Mouse (Mus musculus) MEL-GATA-1-ER (cell line): Measurements from ENCODE around the gene Hnrnpf.

ENCODE experiments used
- DNase-seq: peaks from one replicate; pipeline ENCODE4 v3.0.0-alpha.2; 2012; ENCODE audit warnings: low read depth; ENCODE audit errors: extremely low read depth

The Hnrnpf gene

GRCm38 (mm10) chr6:117920659-117921640, 20.8 kb downstream of the Hnrnpf start:
- DNase-seq: no peak

- DNase-seq: no peak
These were observed 21.9 kb downstream of the Hnrnpf start for GRCm38 (mm10) chr6:117922041-117922440.

- no peak for DNase-seq
These were observed 26.9 kb downstream of the Hnrnpf start for GRCm38 (mm10) chr6:117926871-117927491.

- no peak for DNase-seq
These were observed 27.8 kb downstream of the Hnrnpf start for GRCm38 (mm10) chr6:117927955-117928354.

- no peak for DNase-seq
These were observed 28.6 kb downstream of the Hnrnpf start for GRCm38 (mm10) chr6:117928746-117929145.

- no peak for DNase-seq
These were observed 30.0 kb downstream of the Hnrnpf start for GRCm38 (mm10) chr6:117929945-117930655.

- DNase-seq: no peak
These were observed 32.4 kb downstream of the Hnrnpf start for GRCm38 (mm10) chr6:117932325-117933051.

- DNase-seq: no peak
These were observed 34.2 kb downstream of the Hnrnpf start for GRCm38 (mm10) chr6:117934301-117934700.

GRCm38 (mm10) chr6:117935681-117936612, 35.8 kb downstream of the Hnrnpf start:
- no peak for DNase-seq

- no peak for DNase-seq
These were observed 37.3 kb downstream of the Hnrnpf start, which contains the start of gene Fxyd4 for GRCm38 (mm10) chr6:117937222-117937932. Gene Fxyd4, minus strand, starts transcription at chr6:117937692.

GRCm38 (mm10) chr6:117938951-117939350, 38.8 kb downstream of the Hnrnpf start:
- no peak for DNase-seq

- no peak for DNase-seq
These were observed 42.6 kb downstream of the Hnrnpf start for GRCm38 (mm10) chr6:117942769-117943168.

GRCm38 (mm10) chr6:117943899-117944298, 43.8 kb downstream of the Hnrnpf start:
- no peak for DNase-seq

- DNase-seq: no peak
These were observed 52.2 kb downstream of the Hnrnpf start for GRCm38 (mm10) chr6:117952330-117952729.

- DNase-seq: no peak
These were observed 56.0 kb downstream of the Hnrnpf start for GRCm38 (mm10) chr6:117956161-117956560.

GRCm38 (mm10) chr6:117956851-117957501, 56.9 kb downstream of the Hnrnpf start:
- no peak for DNase-seq

- no peak for DNase-seq
These were observed 63.1 kb downstream of the Hnrnpf start for GRCm38 (mm10) chr6:117963201-117963600.

- no peak for DNase-seq
These were observed 66.6 kb downstream of the Hnrnpf start for GRCm38 (mm10) chr6:117966729-117967128.
